Mouse (Mus musculus) liver, postnatal 0 days (tissue): ENCODE measurements around the gene Ggact.

Experiments
- CTCF ChIP-seq: sonication (generic); IDR thresholded peaks from 2 replicates; pipeline ENCODE4 v1.5.1; 2016; ENCODE audit warnings: antibody characterized with exemption, low read depth
- EP300 ChIP-seq: IDR thresholded peaks from 2 replicates; pipeline ENCODE4 v1.6.1; 2016; ENCODE audit warnings: antibody characterized with exemption, low read depth, mild to moderate bottlenecking

- TF ChIP-seq CTCF: no peak
- TF ChIP-seq EP300: no peak
These were observed 38.5 kb downstream of the Ggact start for GRCm38 (mm10) chr14:122875056-122875455.
